Mouse (Mus musculus) megakaryocyte, adult 5-6 weeks (primary cell): Measurements from ENCODE around the gene Fer. TPM values are rescaled to one million over a fixed set of nuclear protein-coding genes. Genes with fewer than 3 reads are reported as not detected.
A peak's percentile ranks its signal among the peaks of the same experiment; 100 is the strongest.
"Not testable (repeated sequence)": the region's sequence is repeated elsewhere in the genome, so short reads cannot be mapped to it uniquely, and the experiment has no call there.

Source experiments
- ATAC-seq: 2 replicates; pipeline ENCODE4 v1.8.0; 2016; ENCODE audit warnings: mild to moderate bottlenecking, inconsistent platforms; ENCODE audit not compliant: poor library complexity, severe bottlenecking
- total RNA-seq, 2 experiments: library from RNA; stranded (forward) in 1 of 2; stranded (reverse) in 1 of 2; fragments of 153-499, 151-499 nt in 1 of 2; fragments of 221-1000, 200-1000 nt in 1 of 2; gene quantifications; 2 replicates each; pipeline versions ENCODE4 v1.2.3 to v1.2.4; 2015 to 2017

The Fer gene
- total RNA-seq (2015), result 4.7 and 7.8 TPM in 2 replicates
- 4.7 and 7.1 TPM in 2 replicates for total RNA-seq (2017)

GRCm38 (mm10) chr17:63863012-63863630 lies at the start of gene Fer:
Fer (plus strand) TSS chr17:63863062.
- ATAC-seq, result no peak; the same call in 1 of the 2 replicates

- ATAC-seq, result no peak
These were observed 49.3 kb upstream of the Fer start for GRCm38 (mm10) chr17:63813552-63813951.

GRCm38 (mm10) chr17:63818444-63819027 lies 44.3 kb upstream of the Fer start:
- ATAC-seq, result peak; percentile 61

- no peak for ATAC-seq
These were observed 38.7 kb upstream of the Fer start for GRCm38 (mm10) chr17:63824141-63824540.

GRCm38 (mm10) chr17:63826196-63826595 lies 36.7 kb upstream of the Fer start:
- no peak for ATAC-seq

- ATAC-seq, result peak; percentile 92
These were observed 36.1 kb upstream of the Fer start for GRCm38 (mm10) chr17:63826767-63827166.

GRCm38 (mm10) chr17:63828561-63829332 lies 34.1 kb upstream of the Fer start:
- ATAC-seq, result no peak

GRCm38 (mm10) chr17:63831550-63831949 lies 31.3 kb upstream of the Fer start:
- ATAC-seq, result no peak

- ATAC-seq, result no peak
These were observed 26.6 kb upstream of the Fer start for GRCm38 (mm10) chr17:63836223-63836622.

- no peak for ATAC-seq
These were observed 26.2 kb upstream of the Fer start for GRCm38 (mm10) chr17:63836641-63837040.

- ATAC-seq, result no peak
These were observed 24.7 kb upstream of the Fer start for GRCm38 (mm10) chr17:63838144-63838543.

GRCm38 (mm10) chr17:63839636-63840269 lies 23.1 kb upstream of the Fer start:
- no peak for ATAC-seq

GRCm38 (mm10) chr17:63842226-63842625 lies 20.6 kb upstream of the Fer start:
- no peak for ATAC-seq

GRCm38 (mm10) chr17:63844936-63845335 lies 17.9 kb upstream of the Fer start:
- no peak for ATAC-seq

- not testable (repeated sequence) for ATAC-seq
These were observed 17.1 kb upstream of the Fer start for GRCm38 (mm10) chr17:63845766-63846165.

GRCm38 (mm10) chr17:63849151-63849550 lies 13.7 kb upstream of the Fer start:
- no peak for ATAC-seq

GRCm38 (mm10) chr17:63849566-63849965 lies 13.3 kb upstream of the Fer start:
- peak; percentile 93 for ATAC-seq

- ATAC-seq, result peak; percentile 85
These were observed 12.8 kb upstream of the Fer start for GRCm38 (mm10) chr17:63850016-63850415.

GRCm38 (mm10) chr17:63857023-63857544 lies 5.8 kb upstream of the Fer start:
- ATAC-seq, result 0 out of 2 replicates have a peak, but pooled peaks have one; percentile 28

- ATAC-seq, result no peak
These were observed 1.9 kb upstream of the Fer start for GRCm38 (mm10) chr17:63860988-63861387.

GRCm38 (mm10) chr17:63862399-63862798 lies 463 bp upstream of the Fer start:
- no peak for ATAC-seq
